Mouse (Mus musculus) cortical plate, adult 2 months (tissue): ENCODE measurements around the gene Brf1.

ENCODE experiments used
- CTCF ChIP-seq: fragments of 200-500 bp; IDR thresholded peaks from 2 replicates; pipeline ENCODE4 v1.5.1; 2011; ENCODE audit warnings: mild to moderate bottlenecking, control low read depth, low read length; ENCODE audit not compliant: insufficient read depth; ENCODE audit errors: extremely low read depth
- POLR2A ChIP-seq: fragments of 200-500 bp; IDR thresholded peaks from 2 replicates; pipeline ENCODE4 v1.6.1; 2011; ENCODE audit warnings: mild to moderate bottlenecking, low read length, control low read depth; ENCODE audit not compliant: insufficient read depth; ENCODE audit errors: extremely low read depth

DNA sequence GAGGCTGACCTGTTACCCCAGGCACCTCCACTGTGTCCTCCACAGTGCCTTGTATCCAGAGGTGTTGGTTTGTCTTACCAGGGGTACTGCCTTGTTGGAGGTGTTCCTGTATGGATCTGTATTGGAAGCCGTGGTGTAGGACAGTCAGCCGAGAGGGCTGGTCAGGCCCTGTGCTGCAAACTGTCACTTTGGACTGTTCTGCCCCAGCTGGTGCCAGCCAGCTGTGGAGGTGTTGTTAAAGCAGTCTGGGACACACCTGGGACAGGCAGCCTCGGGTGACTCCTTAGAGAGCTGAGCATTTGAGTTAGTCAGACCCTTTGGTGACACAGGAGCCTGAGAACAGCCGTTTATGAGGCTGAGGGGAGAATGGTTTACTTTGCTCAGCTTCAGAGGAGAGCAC, 29.5 kb upstream of the Brf1 start:
- TF ChIP-seq POLR2A (no peak), CTCF (no peak)
